Mouse (Mus musculus): ENCODE measurements around the gene Nudt22. TPM values are rescaled to one million over a fixed set of nuclear protein-coding genes. Genes with fewer than 3 reads are reported as not detected.

Gene Nudt22
- 39.2 and 39.4 TPM in 2 replicates for polyA plus RNA-seq (2012; rRNA removed; ENCODE audit: low replicate concordance)

GRCm38 (mm10) chr19:6996006-6996405 lies at the start of gene Nudt22, which contains the start of gene Trpt1:
Gene Nudt22, minus strand, starts transcription at chr19:6996117.
Gene Trpt1, plus strand, starts transcription at chr19:6996131.

GRCm38 (mm10) chr19:7039841-7040636 lies 44.1 kb upstream of the Nudt22 start, which contains the start of gene Stip1:
Gene Stip1, minus strand, starts transcription at chr19:7039967.

GRCm38 (mm10) chr19:7019191-7019590 lies 23.3 kb upstream of the Nudt22 start, which contains the start of gene Fermt3:
Gene Fermt3, minus strand, starts transcription at chr19:7019469.

GRCm38 (mm10) chr19:6992011-6992858 lies 3.7 kb downstream of the Nudt22 start, which contains the start of gene Dnajc4:
Gene Dnajc4, minus strand, starts transcription at chr19:6992572.

GRCm38 (mm10) chr19:6987061-6987903 lies 8.6 kb downstream of the Nudt22 start, which contains the start of gene Vegfb:
Gene Vegfb, minus strand, starts transcription at chr19:6987651.

GRCm38 (mm10) chr19:6980381-6981093 lies 15.4 kb downstream of the Nudt22 start, which contains the start of gene Fkbp2:
Gene Fkbp2, minus strand, starts transcription at chr19:6980501.

GRCm38 (mm10) chr19:6975537-6976521 lies 20.1 kb downstream of the Nudt22 start, which contains the start of gene Plcb3:
Gene Plcb3, minus strand, starts transcription at chr19:6976470.

GRCm38 (mm10) chr19:6974211-6975205 lies 21.4 kb downstream of the Nudt22 start, which contains the start of gene Ppp1r14b:
Gene Ppp1r14b, plus strand, starts transcription at chr19:6974968.

Other genes with a start within 250 kb of the Nudt22 start
- 29.2 and 54.2 TPM in 2 replicates for gene Rps6ka4, start 155.5 kb downstream of the Nudt22 start, polyA plus RNA-seq (2012; rRNA removed; ENCODE audit: low replicate concordance)
- gene Ccdc88b, start 137.9 kb downstream of the Nudt22 start, polyA plus RNA-seq (2012; rRNA removed; ENCODE audit: low replicate concordance) = 18.4 and 61.9 TPM in 2 replicates
- gene Trmt112, start 86.4 kb downstream of the Nudt22 start, polyA plus RNA-seq (2012; rRNA removed; ENCODE audit: low replicate concordance) = 96.6 and 166 TPM in 2 replicates
- 110 and 125 TPM in 2 replicates for gene Prdx5, start 86.0 kb downstream of the Nudt22 start, polyA plus RNA-seq (2012; rRNA removed; ENCODE audit: low replicate concordance)
- gene Esrra, start 74.3 kb downstream of the Nudt22 start, polyA plus RNA-seq (2012; rRNA removed; ENCODE audit: low replicate concordance) = 79.8 and 98.9 TPM in 2 replicates
- gene Catsperz, start 70.7 kb downstream of the Nudt22 start, polyA plus RNA-seq (2012; rRNA removed; ENCODE audit: low replicate concordance) = 0.30 and 0.69 TPM in 2 replicates
- 0.11 and 0.17 TPM in 2 replicates for gene Kcnk4, start 61.6 kb downstream of the Nudt22 start, polyA plus RNA-seq (2012; rRNA removed; ENCODE audit: low replicate concordance)
- gene Bad, start 54.3 kb downstream of the Nudt22 start, polyA plus RNA-seq (2012; rRNA removed; ENCODE audit: low replicate concordance) = 43.2 and 81.2 TPM in 2 replicates
- 97.2 and 124 TPM in 2 replicates for gene Gpr137, start 53.6 kb downstream of the Nudt22 start, polyA plus RNA-seq (2012; rRNA removed; ENCODE audit: low replicate concordance)
- 86.1 and 130 TPM in 2 replicates for gene Ppp1r14b, start 21.1 kb downstream of the Nudt22 start, polyA plus RNA-seq (2012; rRNA removed; ENCODE audit: low replicate concordance)
- gene Plcb3, start 19.6 kb downstream of the Nudt22 start, polyA plus RNA-seq (2012; rRNA removed; ENCODE audit: low replicate concordance) = 73.1 and 79.6 TPM in 2 replicates
- gene Fkbp2, start 15.6 kb downstream of the Nudt22 start, polyA plus RNA-seq (2012; rRNA removed; ENCODE audit: low replicate concordance) = 20.6 and 22.2 TPM in 2 replicates
- gene Vegfb, start 8.5 kb downstream of the Nudt22 start, polyA plus RNA-seq (2012; rRNA removed; ENCODE audit: low replicate concordance) = 95.9 and 128 TPM in 2 replicates
- 55.4 and 59.2 TPM in 2 replicates for gene Dnajc4, start 3.5 kb downstream of the Nudt22 start, polyA plus RNA-seq (2012; rRNA removed; ENCODE audit: low replicate concordance)
- 16.4 and 21.2 TPM in 2 replicates for gene Trpt1, start within 50 bp of the Nudt22 start, polyA plus RNA-seq (2012; rRNA removed; ENCODE audit: low replicate concordance)
- 50.9 and 104 TPM in 2 replicates for gene Fermt3, start 23.4 kb upstream of the Nudt22 start, polyA plus RNA-seq (2012; rRNA removed; ENCODE audit: low replicate concordance)
- gene Stip1, start 43.9 kb upstream of the Nudt22 start, polyA plus RNA-seq (2012; rRNA removed; ENCODE audit: low replicate concordance) = 30.7 and 38.6 TPM in 2 replicates
- 83.4 and 120 TPM in 2 replicates for gene Macrod1, start 60.7 kb upstream of the Nudt22 start, polyA plus RNA-seq (2012; rRNA removed; ENCODE audit: low replicate concordance)
- 0.16 and 0.17 TPM in 2 replicates for gene Flrt1, start 109.6 kb upstream of the Nudt22 start, polyA plus RNA-seq (2012; rRNA removed; ENCODE audit: low replicate concordance)
- gene Otub1, start 210.2 kb upstream of the Nudt22 start, polyA plus RNA-seq (2012; rRNA removed; ENCODE audit: low replicate concordance) = 84.0 and 95.1 TPM in 2 replicates
- 2,726 and 3,653 TPM in 2 replicates for gene Cox8a, start 221.5 kb upstream of the Nudt22 start, polyA plus RNA-seq (2012; rRNA removed; ENCODE audit: low replicate concordance)
- gene Naa40, start 245.1 kb upstream of the Nudt22 start, polyA plus RNA-seq (2012; rRNA removed; ENCODE audit: low replicate concordance) = 20.9 and 29.3 TPM in 2 replicates

All from mammary gland, adult 2 months (tissue).